Mouse (Mus musculus): ENCODE results near the gene Ppfia3.

- TF ChIP-seq CTCF (IDR thresholded peaks at IDR 0.05; ENCODE audit: low read depth) (no peak), EP300 (IDR thresholded peaks at IDR 0.05; ENCODE audit: low read depth) (no peak)
Measured at GRCm38 (mm10) chr7:45362801-45363200, 4.0 kb downstream of the Ppfia3 start.

Data from heart, postnatal 0 days (tissue).